Mouse (Mus musculus) midbrain, embryonic 16.5 days (tissue): ENCODE results near the gene Slc22a17. TPM values are rescaled to one million over a fixed set of nuclear protein-coding genes. Genes with fewer than 3 reads are reported as not detected.

ENCODE experiments used
- ATAC-seq: fragments of 200-750 bp; cut with Nextera tagmentation; 2 replicates; pipeline ENCODE4 v1.8.0; 2017; ENCODE audit warnings: moderate TSS enrichment
- H3K27ac ChIP-seq: fragments of 300-500 bp; sonication (generic); 2 replicates; pipeline ENCODE4 v1.5.1; 2014; ENCODE audit warnings: mild to moderate bottlenecking, low read length, mixed read lengths
- H3K27me3 ChIP-seq: fragments of 300-500 bp; sonication (generic); 2 replicates; pipeline ENCODE4 v1.6.1; 2014; ENCODE audit warnings: low read depth, low read length, mixed read lengths; ENCODE audit not compliant: control insufficient read depth, insufficient read depth
- H3K36me3 ChIP-seq: fragments of 300-500 bp; sonication (generic); 2 replicates; pipeline ENCODE4 v1.6.1; 2014; ENCODE audit warnings: mild to moderate bottlenecking, low read length, moderate library complexity, mixed read lengths; ENCODE audit not compliant: control insufficient read depth, insufficient read depth
- H3K4me1 ChIP-seq: fragments of 300-500 bp; sonication (generic); 2 replicates; pipeline ENCODE4 v1.6.1; 2014; ENCODE audit warnings: mild to moderate bottlenecking, low read length, mixed read lengths; ENCODE audit not compliant: control insufficient read depth, insufficient read depth
- H3K4me2 ChIP-seq: fragments of 300-500 bp; sonication (generic); 2 replicates; pipeline ENCODE4 v1.6.1; 2014; ENCODE audit warnings: mild to moderate bottlenecking, low read length, mixed read lengths
- H3K4me3 ChIP-seq: fragments of 300-500 bp; sonication (generic); 2 replicates; pipeline ENCODE4 v1.5.1; 2014; ENCODE audit warnings: low read depth, mild to moderate bottlenecking, low read length, moderate library complexity, mixed read lengths
- H3K9ac ChIP-seq: fragments of 300-500 bp; sonication (generic); 2 replicates; pipeline ENCODE4 v1.6.1; 2014; ENCODE audit warnings: low read depth, low read length, mixed read lengths
- H3K9me3 ChIP-seq: fragments of 300-500 bp; sonication (generic); replicated peaks from 2 replicates; pipeline ENCODE4 v1.6.1; 2014; ENCODE audit warnings: mild to moderate bottlenecking, low read length, mixed read lengths; ENCODE audit not compliant: control insufficient read depth, poor library complexity, severe bottlenecking
- WGBS: fragments of 180-500 bp; shearing (Covaris S2); extraction: QIAGEN DNeasy Blood & Tissue Kit; methylation state at CpG from one replicate; pipeline ENCODE4 v1.1.7; 2014; 5-methylcytosine and 5-hydroxymethylcytosine counted together
- microRNA counts: library from miRNA; unstranded; fragments of <30 nt; microRNA quantifications from one replicate; lab custom pipeline; 2016
- microRNA-seq: library from miRNA; unstranded; fragments of <30 nt; microRNA quantifications from one replicate; pipeline ENCODE4, GENCODE M21; 2017
- polyA plus RNA-seq: library from polyadenylated mRNA; unstranded; fragments of >200 nt; fragmentation: Nextera tagmentation; extraction: Ambion mirVana; gene quantifications from 2 replicates; pipeline ENCODE4 v1.2.1, GENCODE M21; 2015

Gene Slc22a17
- polyA plus RNA-seq, 1 experiment from 2014 or later = 245 TPM

GRCm38 (mm10) chr14:54863501-54864312, 49.2 kb downstream of the Slc22a17 start:
- Histone ChIP-seq H3K4me3 (peak overlapping the region; percentile 92), H3K27ac (peak overlapping the region; percentile 73), H3K27me3 (no peaks in the 10 kb centered on the region), H3K4me2 (peak overlapping the region; percentile 71), H3K36me3 (no peaks in the 10 kb centered on the region), H3K9me3 (no peaks in the 10 kb centered on the region), H3K4me1 (peaks cover 3% of the 10 kb centered on the region), H3K9ac (peak overlapping the region; percentile 93)
- WGBS = under 1% methylated on average over 52 of the region's 56 CpGs
- peak; percentile 100 for ATAC-seq

- no peaks in the 10 kb centered on the region for H3K27me3 ChIP-seq
- no peak overlapping the region for H3K4me2 ChIP-seq
- no peak overlapping the region for H3K27ac ChIP-seq
- H3K36me3 ChIP-seq = peaks cover 3% of the 10 kb centered on the region
- no peak overlapping the region for H3K4me3 ChIP-seq
- ATAC-seq = no peak
- peaks cover 3% of the 10 kb centered on the region for H3K4me1 ChIP-seq
- no peak overlapping the region for H3K9ac ChIP-seq
- H3K9me3 ChIP-seq = no peaks in the 10 kb centered on the region
- WGBS = 37% methylated on average over 2 of the region's 2 CpGs
Measured at GRCm38 (mm10) chr14:54860511-54860910, 52.4 kb downstream of the Slc22a17 start.

- H3K4me3 ChIP-seq = no peak overlapping the region
- H3K9me3 ChIP-seq = no peaks in the 10 kb centered on the region
- no peak for ATAC-seq
- no peaks in the 10 kb centered on the region for H3K27me3 ChIP-seq
- H3K36me3 ChIP-seq = peaks cover 3% of the 10 kb centered on the region
- H3K4me2 ChIP-seq = no peak overlapping the region
- WGBS = 92% methylated on average over 9 of the region's 9 CpGs
- no peak overlapping the region for H3K9ac ChIP-seq
- no peak overlapping the region for H3K27ac ChIP-seq
- no peaks in the 10 kb centered on the region for H3K4me1 ChIP-seq
Measured at GRCm38 (mm10) chr14:54857891-54858290, 55.0 kb downstream of the Slc22a17 start.

- 91% methylated on average over 7 of the region's 7 CpGs for WGBS
Measured at GRCm38 (mm10) chr14:54856703-54857102, 56.2 kb downstream of the Slc22a17 start.

More at GRCm38 (mm10) chr14:54856703-54857102, 56.2 kb downstream of the Slc22a17 start:
- Histone ChIP-seq H3K4me1 (no peaks in the 10 kb centered on the region), H3K4me3 (no peak overlapping the region), H3K36me3 (peaks cover 3% of the 10 kb centered on the region), H3K27ac (no peak overlapping the region), H3K4me2 (no peak overlapping the region), H3K9ac (no peak overlapping the region), H3K9me3 (no peaks in the 10 kb centered on the region), H3K27me3 (no peaks in the 10 kb centered on the region)
- ATAC-seq = no peak

MicroRNA genes within 50 kb of the gene (microRNA counts, 519-probe panel; counts per million panel counts)
- microRNA mmu-miR-208a (lab: Ali Mortazavi, UCI) = 2,248 counts per million, percentile 65 among the panel's probes with 10 or more counts

Small RNAs within 50 kb of the gene (microRNA-seq; reads per million reads assigned to microRNA genes)
- gene Mir208a = 1.6 reads per million

Other genes with a start within 250 kb of the Slc22a17 start
- gene 1700123O20Rik, start 226.9 kb downstream of the Slc22a17 start, polyA plus RNA-seq = 58.9 and 63.9 TPM in 2 replicates
- gene Acin1, start 226.2 kb downstream of the Slc22a17 start, polyA plus RNA-seq = 108 and 123 TPM in 2 replicates
- 0.15 and 0.29 TPM in 2 replicates for gene Gm29776, start 214.3 kb downstream of the Slc22a17 start, polyA plus RNA-seq
- not detected in 2 replicates for gene Cebpe, start 201.0 kb downstream of the Slc22a17 start, polyA plus RNA-seq
- gene Slc7a8, start 131.2 kb downstream of the Slc22a17 start, polyA plus RNA-seq = 8.8 and 12.0 TPM in 2 replicates
- not detected in 2 replicates for gene Rnf212b, start 99.0 kb downstream of the Slc22a17 start, polyA plus RNA-seq
- 13.2 and 14.5 TPM in 2 replicates for gene Homez, start 42.2 kb downstream of the Slc22a17 start, polyA plus RNA-seq
- gene Ppp1r3e, start 35.6 kb downstream of the Slc22a17 start, polyA plus RNA-seq = 2.3 and 3.4 TPM in 2 replicates
- gene Bcl2l2, start 29.8 kb downstream of the Slc22a17 start, polyA plus RNA-seq = 3.9 and 4.1 TPM in 2 replicates
- gene Gm20521, start 29.7 kb downstream of the Slc22a17 start, polyA plus RNA-seq = not detected in 2 replicates
- gene Pabpn1, start 20.6 kb downstream of the Slc22a17 start, polyA plus RNA-seq = 150 and 163 TPM in 2 replicates
- 11.7 and 12.9 TPM in 2 replicates for gene Efs, start 13.0 kb upstream of the Slc22a17 start, polyA plus RNA-seq
- gene Il25, start 19.6 kb upstream of the Slc22a17 start, polyA plus RNA-seq = 0.46 and 0.51 TPM in 2 replicates
- gene Cmtm5, start 23.1 kb upstream of the Slc22a17 start, polyA plus RNA-seq = 9.5 and 14.8 TPM in 2 replicates
- gene Myh6, start 53.8 kb upstream of the Slc22a17 start, polyA plus RNA-seq = 1.3 and 2.9 TPM in 2 replicates
- not detected in 2 replicates for gene Gm17428, start 63.8 kb upstream of the Slc22a17 start, polyA plus RNA-seq
- gene Myh7, start 81.5 kb upstream of the Slc22a17 start, polyA plus RNA-seq = 7.7 and 8.9 TPM in 2 replicates
- 44.8 and 48.7 TPM in 2 replicates for gene Ngdn, start 102.3 kb upstream of the Slc22a17 start, polyA plus RNA-seq
- 25.9 and 34.6 TPM in 2 replicates for gene Zfhx2, start 179.2 kb upstream of the Slc22a17 start, polyA plus RNA-seq
- gene Thtpa, start 181.7 kb upstream of the Slc22a17 start, polyA plus RNA-seq = 37.0 and 38.6 TPM in 2 replicates
- gene Ap1g2, start 193.5 kb upstream of the Slc22a17 start, polyA plus RNA-seq = 9.0 and 9.2 TPM in 2 replicates
- 37.3 and 40.3 TPM in 2 replicates for gene Jph4, start 203.8 kb upstream of the Slc22a17 start, polyA plus RNA-seq